Mouse (Mus musculus) ovary, adult 18-20 months (tissue): ENCODE results near the gene Gm20715.

ENCODE experiments used
- DNase-seq: peaks from one replicate; pipeline ENCODE4 v3.0.0; 2022; ENCODE audit warnings: low spot score, mixed read lengths

Gm20715 gene

GRCm38 (mm10) chr7:6430342-6430741, 20.3 kb downstream of the Gm20715 start:
- DNase-seq, result no peak

GRCm38 (mm10) chr7:6438388-6438787, 28.3 kb downstream of the Gm20715 start, which contains the start of gene Olfr1344:
Olfr1344 (plus strand) TSS chr7:6438688.
- DNase-seq, result no peak

GRCm38 (mm10) chr7:6441173-6441572, 31.1 kb downstream of the Gm20715 start:
- DNase-seq, result no peak

GRCm38 (mm10) chr7:6447771-6448170, 37.7 kb downstream of the Gm20715 start:
- DNase-seq, result no peak

GRCm38 (mm10) chr7:6455868-6456267, 45.8 kb downstream of the Gm20715 start, which contains the start of gene Olfr1336:
Olfr1336 (plus strand) TSS chr7:6456168.
- DNase-seq, result no peak

GRCm38 (mm10) chr7:6456399-6456798, 46.3 kb downstream of the Gm20715 start:
- no peak for DNase-seq

GRCm38 (mm10) chr7:6466951-6467350, 56.9 kb downstream of the Gm20715 start, which contains the start of gene Olfr1346:
Olfr1346 (plus strand) TSS chr7:6467101.
- DNase-seq, result no peak

GRCm38 (mm10) chr7:6477633-6478032, 67.6 kb downstream of the Gm20715 start:
- peak; percentile 6 for DNase-seq

GRCm38 (mm10) chr7:6486841-6487240, 76.8 kb downstream of the Gm20715 start, which contains the start of gene Olfr5:
Olfr5 (minus strand) TSS chr7:6486941.
- no peak for DNase-seq
